Mouse (Mus musculus) CH12.LX (cell line): ENCODE measurements around the gene Gpbar1. TPM values are rescaled to one million over a fixed set of nuclear protein-coding genes. Genes with fewer than 3 reads are reported as not detected.

Experiments
- DNase-seq: peaks from one replicate; pipeline ENCODE4 v3.0.0-alpha.2; 2013; ENCODE audit errors: extremely low read depth
- H3K27ac ChIP-seq: 2 replicates; pipeline ENCODE4 v1.5.1; 2012; ENCODE audit warnings: low read depth, mild to moderate bottlenecking, control low read depth, moderate library complexity; ENCODE audit not compliant: insufficient read depth
- H3K27me3 ChIP-seq: replicated peaks from 2 replicates; pipeline ENCODE3; 2012; ENCODE audit warnings: inconsistent platforms
- H3K36me3 ChIP-seq, 2 experiments: replicated peaks in 1 of 2; 2 replicates each; pipeline versions ENCODE3 to v1.6.1; 2012; ENCODE audit warnings: inconsistent platforms in 1 of 2, low read length in 1 of 2, mild to moderate bottlenecking in 1 of 2, mixed read lengths in 1 of 2, moderate library complexity in 1 of 2; ENCODE audit not compliant: control insufficient read depth in 1 of 2, insufficient read depth in 1 of 2
- H3K4me1 ChIP-seq, 2 experiments: 2 replicates each; pipeline ENCODE4 v1.6.1; 2012; ENCODE audit warnings: inconsistent platforms in 1 of 2, moderate library complexity in 1 of 2; ENCODE audit not compliant: insufficient read depth in 2 of 2, control insufficient read depth in 1 of 2
- H3K4me2 ChIP-seq: 2 replicates; pipeline ENCODE4 v1.6.1; 2012; ENCODE audit warnings: low read depth, mild to moderate bottlenecking, control low read depth; ENCODE audit not compliant: poor library complexity, insufficient read depth, severe bottlenecking
- H3K4me3 ChIP-seq, 3 experiments: fragments of 150-350 bp in 1 of 3; sonication (generic) in 1 of 3; replicated peaks in 1 of 3; 2 replicates each; pipeline versions ENCODE3 to v1.5.1; 2011 to 2012; ENCODE audit warnings: low read depth in 2 of 3, low read length in 2 of 3, mild to moderate bottlenecking in 2 of 3, moderate library complexity in 2 of 3, control low read depth in 1 of 3, improper control_type of control experiment in 1 of 3, inconsistent platforms in 1 of 3, mixed read lengths in 1 of 3; ENCODE audit not compliant: poor library complexity in 1 of 3
- H3K79me2 ChIP-seq: replicated peaks from 2 replicates; pipeline ENCODE4 v1.6.1; 2012; ENCODE audit warnings: mild to moderate bottlenecking, moderate library complexity; ENCODE audit not compliant: control insufficient read depth, poor library complexity, insufficient read depth, severe bottlenecking; ENCODE audit errors: extremely low read depth
- H3K9ac ChIP-seq: 2 replicates; pipeline ENCODE4 v1.6.1; 2012; ENCODE audit warnings: low read depth, mild to moderate bottlenecking, control low read depth, moderate library complexity; ENCODE audit not compliant: insufficient read depth
- H3K9me3 ChIP-seq: replicated peaks from 2 replicates; pipeline ENCODE3; 2012; ENCODE audit warnings: low read length, inconsistent platforms, mixed read lengths
- BHLHE40 ChIP-seq: IDR thresholded peaks from 2 replicates; pipeline ENCODE4 v1.6.1; 2011; ENCODE audit warnings: mild to moderate bottlenecking, low read depth, low read length, improper control_type of control experiment
- CTCF ChIP-seq, 2 experiments: IDR thresholded peaks in 1 of 2; conservative IDR thresholded peaks in 1 of 2; 2 replicates each; pipeline ENCODE4 v1.5.1; 2011 to 2012; ENCODE audit warnings: low read depth in 2 of 2, low read length in 2 of 2, improper control_type of control experiment in 1 of 2, inconsistent platforms in 1 of 2, mild to moderate bottlenecking in 1 of 2, moderate library complexity in 1 of 2
- E2F4 ChIP-seq: IDR thresholded peaks from 2 replicates; pipeline ENCODE4 v1.6.1; 2011; ENCODE audit warnings: low read depth, low read length, improper control_type of control experiment; ENCODE audit not compliant: insufficient replicate concordance
- ELF1 ChIP-seq: IDR thresholded peaks from 2 replicates; pipeline ENCODE4 v1.6.1; 2014; ENCODE audit warnings: low read depth, mild to moderate bottlenecking, inconsistent platforms, low read length, improper control_type of control experiment
- EP300 ChIP-seq: IDR thresholded peaks from 2 replicates; pipeline ENCODE4 v1.6.1; 2011; ENCODE audit warnings: low read length, improper control_type of control experiment
- ETS1 ChIP-seq: conservative IDR thresholded peaks from 2 replicates; pipeline ENCODE4 v1.6.1; 2012; ENCODE audit warnings: low read depth, mild to moderate bottlenecking, inconsistent platforms, low read length, improper control_type of control experiment, moderate library complexity
- JUND ChIP-seq: conservative IDR thresholded peaks from 2 replicates; pipeline ENCODE4 v1.6.1; 2011; ENCODE audit warnings: low read depth, low read length, improper control_type of control experiment
- PAX5 ChIP-seq: IDR thresholded peaks from 2 replicates; pipeline ENCODE4 v1.6.1; 2012; ENCODE audit warnings: low read length, inconsistent platforms, mixed read lengths
- POLR2A ChIP-seq: IDR thresholded peaks from 2 replicates; pipeline ENCODE4 v1.6.1; 2011; ENCODE audit warnings: low read depth, mild to moderate bottlenecking, improper control_type of control experiment, low read length
- SMC3 ChIP-seq: IDR thresholded peaks from 2 replicates; pipeline ENCODE4 v1.6.1; 2011; ENCODE audit warnings: low read depth, low read length, improper control_type of control experiment
- TCF12 ChIP-seq: IDR thresholded peaks from 2 replicates; pipeline ENCODE4 v1.6.1; 2014; ENCODE audit warnings: low read depth, mild to moderate bottlenecking, inconsistent platforms, low read length, improper control_type of control experiment
- UBTF ChIP-seq: IDR thresholded peaks from 2 replicates; pipeline ENCODE4 v1.6.1; 2012; ENCODE audit warnings: low read depth, mild to moderate bottlenecking, inconsistent platforms, low read length, improper control_type of control experiment, moderate library complexity
- USF2 ChIP-seq: conservative IDR thresholded peaks from 2 replicates; pipeline ENCODE4 v1.6.1; 2011; ENCODE audit warnings: low read depth, low read length, improper control_type of control experiment
- ZKSCAN1 ChIP-seq: IDR thresholded peaks from 2 replicates; pipeline ENCODE4 v1.6.1; 2012; ENCODE audit warnings: low read depth, inconsistent platforms, low read length, improper control_type of control experiment, borderline replicate concordance
- ZMIZ1 ChIP-seq: IDR thresholded peaks from 2 replicates; pipeline ENCODE4 v1.6.1; 2012; ENCODE audit warnings: low read depth, mild to moderate bottlenecking, inconsistent platforms, low read length, improper control_type of control experiment
- ZNF384 ChIP-seq: IDR thresholded peaks from 2 replicates; pipeline ENCODE4 v1.6.1; 2012; ENCODE audit warnings: low read depth, low read length, improper control_type of control experiment, inconsistent platforms
- dilution Hi-C: fragments of 300-500 bp; cut with MboI; formaldehyde crosslinking; loops from 2 replicates; pipeline ENCODE4 v1.14.3; 2020; ENCODE audit warnings: low sequenced_read_pairs; ENCODE audit not compliant: extremely low pct_unique_long_range_greater_than_20kb, extremely low pct_ligation_motif_present
- in situ Hi-C: fragments of 300-500 bp; cut with MboI; formaldehyde crosslinking; loops from 3 replicates; pipeline ENCODE4 v1.14.3; 2019; ENCODE audit warnings: low sequenced_read_pairs, low pct_ligation_motif_present, low pct_unique_long_range_greater_than_20kb, mixed read lengths
- polyA plus RNA-seq: library from polyadenylated mRNA; unstranded; fragments of >175 nt; gene quantifications from 2 replicates; pipeline ENCODE4 v1.2.1, GENCODE M21; 2012; ENCODE audit warnings: low read depth; ENCODE audit not compliant: insufficient read length
- total RNA-seq, 2 experiments: library from RNA; depleted of rRNA; stranded (reverse); fragments of 300-350 nt in 1 of 2; fragments of >200 nt in 1 of 2; gene quantifications; 2 replicates each; pipeline ENCODE4 v1.2.3; 2012 to 2014

Gene Gpbar1
- total and polyA plus RNA-seq, 3 experiments, result not detected

- dilution Hi-C loops, result no loop called here
- no peaks in the 10 kb centered on the region for H3K27me3 ChIP-seq
Observed at GRCm38 (mm10) chr1:74271659-74272058, 6.7 kb upstream of the Gpbar1 start.

GRCm38 (mm10) chr1:74275015-74275414 lies 3.3 kb upstream of the Gpbar1 start:
- dilution Hi-C loops, result no loop called here
- TF ChIP-seq SMC3 (no peak), ZKSCAN1 (no peak), E2F4 (no peak), ELF1 (no peak), PAX5 (no peak), TCF12 (no peak), POLR2A (no peak), UBTF (no peak), ZMIZ1 (no peak), ETS1 (no peak), ZNF384 (no peak), EP300 (no peak), CTCF (conservative IDR thresholded peaks at IDR 0.05 in 1 of 2, IDR thresholded peaks at IDR 0.05 in 1 of 2; ENCODE audit: low read depth in 2 of 2, low read length in 2 of 2) (no peak), BHLHE40 (no peak), USF2 (no peak)
- no peak overlapping the region for H3K27ac ChIP-seq
- H3K9ac ChIP-seq, result no peak overlapping the region
- in situ Hi-C loops, result no loop called here
- no peaks in the 10 kb centered on the region for H3K27me3 ChIP-seq
- no peaks in the 10 kb centered on the region for H3K79me2 ChIP-seq
- H3K4me1 ChIP-seq, result peaks cover 9 to 15% of the 10 kb centered on the region in 2 experiments
- DNase-seq, result no peak
- H3K4me2 ChIP-seq, result no peak overlapping the region
- no peak overlapping the region for H3K4me3 ChIP-seq
- no peaks in the 10 kb centered on the region for H3K9me3 ChIP-seq
- peaks cover 11 to 28% of the 10 kb centered on the region in 2 experiments for H3K36me3 ChIP-seq

More at GRCm38 (mm10) chr1:74271659-74272058, 6.7 kb upstream of the Gpbar1 start:
- H3K9me3 ChIP-seq, result no peaks in the 10 kb centered on the region
- no peak overlapping the region for H3K9ac ChIP-seq
- H3K4me1 ChIP-seq, result peaks cover 0 to 6% of the 10 kb centered on the region in 2 experiments; a peak in 1 of 4 replicates
- H3K27ac ChIP-seq, result no peak overlapping the region
- no peak for DNase-seq
- TF ChIP-seq SMC3 (no peak), E2F4 (no peak), JUND (no peak), USF2 (no peak), ELF1 (no peak), ZKSCAN1 (no peak)
- H3K36me3 ChIP-seq, result peaks cover 10 to 39% of the 10 kb centered on the region in 2 experiments
- no peak overlapping the region for H3K4me2 ChIP-seq
- no peak overlapping the region for H3K4me3 ChIP-seq
- in situ Hi-C loops, result no loop called here
- no peaks in the 10 kb centered on the region for H3K79me2 ChIP-seq
